Mouse (Mus musculus): ENCODE measurements at regions not wholly inside any gene's neighbourhood (a gene's known extent, or its start where the extent isn't known, plus 50 kb on each side); places are given as distances from the start of the nearest gene placed in this dataset.
A peak's percentile ranks its signal among the peaks of the same experiment; 100 is the strongest.

DNA sequence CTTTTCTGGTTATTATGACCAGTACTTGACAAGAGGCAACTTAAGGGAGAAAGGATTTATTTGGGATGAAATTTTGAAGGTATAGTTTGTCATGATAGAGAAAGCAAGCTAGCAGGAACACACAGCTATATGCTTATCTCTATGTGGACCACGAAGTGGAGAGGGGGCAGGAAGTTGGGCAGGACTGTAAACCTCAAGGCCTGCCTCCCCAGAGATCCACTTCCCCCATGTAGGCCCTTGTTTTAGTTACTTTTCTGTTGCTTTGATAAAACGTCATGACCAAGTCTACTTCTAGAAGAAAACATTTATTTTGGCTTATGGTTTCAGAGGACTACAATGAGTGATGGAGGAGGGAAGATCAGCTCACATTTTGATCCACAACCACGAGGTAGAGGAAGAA, 90.3 kb upstream of the Id2 start:
- no peak overlapping the region for H3K9ac ChIP-seq (ENCODE audit: insufficient read depth, low read depth, low read length, poor library complexity, severe bottlenecking)
- H3K36me3 ChIP-seq (ENCODE audit: control insufficient read depth, insufficient read depth, low read length, poor library complexity, severe bottlenecking) = no peaks in the 10 kb centered on the region
- H3K4me1 ChIP-seq (ENCODE audit: control insufficient read depth in 2 of 2, insufficient read depth in 2 of 2, low read length in 2 of 2, poor library complexity in 1 of 2) = peaks cover 0 to 3% of the 10 kb centered on the region in 2 experiments; a peak in 1 of 4 replicates
- no peak for TF ChIP-seq MAFK (IDR thresholded peaks at IDR 0.05; ENCODE audit: insufficient read depth, low read depth, low read length)
- no peak for TF ChIP-seq ZC3H11A (IDR thresholded peaks at IDR 0.05; ENCODE audit: borderline replicate concordance, low read depth, low read length)
- no peak for TF ChIP-seq CHD2 (IDR thresholded peaks at IDR 0.05; ENCODE audit: low read depth, low read length)
- no peak for TF ChIP-seq ZNF384 (IDR thresholded peaks at IDR 0.05; ENCODE audit: low read depth, low read length)
- TF ChIP-seq HCFC1 (IDR thresholded peaks at IDR 0.05; ENCODE audit: borderline replicate concordance, insufficient read depth, low read length) = no peak
- in situ Hi-C loops (cut with MboI; ENCODE audit: low sequenced_read_pairs in 2 of 2, unreplicated experiment in 2 of 2) = loop anchor here in 1 of 2 experiments (10.0 kb wide), 1 partner anchor 62 kb away; no protein-coding TSS in a partner anchor
- DNase-seq (ENCODE audit: low read depth, low spot score) = no peak
- no peaks in the 10 kb centered on the region for H3K9me3 ChIP-seq (ENCODE audit: control insufficient read depth, insufficient read depth, low read depth, low read length)
- H3K4me3 ChIP-seq (ENCODE audit: insufficient read depth in 1 of 2, low read depth in 1 of 2, low read length in 2 of 2, poor library complexity in 1 of 2, severe bottlenecking in 1 of 2) = no peak overlapping the region
- no peak overlapping the region for H3K27ac ChIP-seq (ENCODE audit: insufficient read depth, low read depth, low read length, poor library complexity, severe bottlenecking)

GRCm38 (mm10) chr12:25182680-25183079, 85.7 kb upstream of the Id2 start:
- no peak for DNase-seq (ENCODE audit: low read depth, low spot score)
- H3K36me3 ChIP-seq (ENCODE audit: control insufficient read depth, insufficient read depth, low read length, poor library complexity, severe bottlenecking) = no peaks in the 10 kb centered on the region
- H3K9me3 ChIP-seq (ENCODE audit: control insufficient read depth, insufficient read depth, low read depth, low read length) = no peaks in the 10 kb centered on the region
- in situ Hi-C loops (cut with MboI; ENCODE audit: low sequenced_read_pairs in 2 of 2, unreplicated experiment in 2 of 2) = loop anchor here in 1 of 2 experiments (10.0 kb wide), 1 partner anchor 58 kb away; no protein-coding TSS in a partner anchor
- no peak overlapping the region for H3K27ac ChIP-seq (ENCODE audit: insufficient read depth, low read depth, low read length, poor library complexity, severe bottlenecking)
- peaks cover 0 to 3% of the 10 kb centered on the region in 2 experiments; a peak in 1 of 4 replicates for H3K4me1 ChIP-seq (ENCODE audit: control insufficient read depth in 2 of 2, insufficient read depth in 2 of 2, low read length in 2 of 2, poor library complexity in 1 of 2)
- no peak overlapping the region for H3K9ac ChIP-seq (ENCODE audit: insufficient read depth, low read depth, low read length, poor library complexity, severe bottlenecking)
- TF ChIP-seq CHD2 (IDR thresholded peaks at IDR 0.05; ENCODE audit: low read depth, low read length) (no peak), ZC3H11A (IDR thresholded peaks at IDR 0.05; ENCODE audit: borderline replicate concordance, low read depth, low read length) (no peak), MAFK (IDR thresholded peaks at IDR 0.05; ENCODE audit: insufficient read depth, low read depth, low read length) (no peak), ZNF384 (IDR thresholded peaks at IDR 0.05; ENCODE audit: low read depth, low read length) (no peak)
- no peak overlapping the region for H3K4me3 ChIP-seq (ENCODE audit: insufficient read depth in 1 of 2, low read depth in 1 of 2, low read length in 2 of 2, poor library complexity in 1 of 2, severe bottlenecking in 1 of 2)

GRCm38 (mm10) chr12:25181317-25181716, 84.4 kb upstream of the Id2 start:
- in situ Hi-C loops (cut with MboI; ENCODE audit: low sequenced_read_pairs in 2 of 2, unreplicated experiment in 2 of 2) = loop anchor here in 1 of 2 experiments (10.0 kb wide), 1 partner anchor 57 kb away; no protein-coding TSS in a partner anchor
- Histone ChIP-seq H3K9me3 (ENCODE audit: control insufficient read depth, insufficient read depth, low read depth, low read length) (no peaks in the 10 kb centered on the region), H3K9ac (ENCODE audit: insufficient read depth, low read depth, low read length, poor library complexity, severe bottlenecking) (no peak overlapping the region), H3K36me3 (ENCODE audit: control insufficient read depth, insufficient read depth, low read length, poor library complexity, severe bottlenecking) (no peaks in the 10 kb centered on the region), H3K27ac (ENCODE audit: insufficient read depth, low read depth, low read length, poor library complexity, severe bottlenecking) (no peak overlapping the region), H3K4me1 (ENCODE audit: control insufficient read depth in 2 of 2, insufficient read depth in 2 of 2, low read length in 2 of 2, poor library complexity in 1 of 2) (peaks cover 0 to 3% of the 10 kb centered on the region in 2 experiments; a peak in 1 of 4 replicates), H3K4me3 (ENCODE audit: insufficient read depth in 1 of 2, low read depth in 1 of 2, low read length in 2 of 2, poor library complexity in 1 of 2, severe bottlenecking in 1 of 2) (no peak overlapping the region)
- DNase-seq (ENCODE audit: low read depth, low spot score) = no peak
- TF ChIP-seq MAFK (IDR thresholded peaks at IDR 0.05; ENCODE audit: insufficient read depth, low read depth, low read length) (no peak), ZC3H11A (IDR thresholded peaks at IDR 0.05; ENCODE audit: borderline replicate concordance, low read depth, low read length) (no peak), CHD2 (IDR thresholded peaks at IDR 0.05; ENCODE audit: low read depth, low read length) (no peak), HCFC1 (IDR thresholded peaks at IDR 0.05; ENCODE audit: borderline replicate concordance, insufficient read depth, low read length) (no peak), ZNF384 (IDR thresholded peaks at IDR 0.05; ENCODE audit: low read depth, low read length) (no peak)

DNA sequence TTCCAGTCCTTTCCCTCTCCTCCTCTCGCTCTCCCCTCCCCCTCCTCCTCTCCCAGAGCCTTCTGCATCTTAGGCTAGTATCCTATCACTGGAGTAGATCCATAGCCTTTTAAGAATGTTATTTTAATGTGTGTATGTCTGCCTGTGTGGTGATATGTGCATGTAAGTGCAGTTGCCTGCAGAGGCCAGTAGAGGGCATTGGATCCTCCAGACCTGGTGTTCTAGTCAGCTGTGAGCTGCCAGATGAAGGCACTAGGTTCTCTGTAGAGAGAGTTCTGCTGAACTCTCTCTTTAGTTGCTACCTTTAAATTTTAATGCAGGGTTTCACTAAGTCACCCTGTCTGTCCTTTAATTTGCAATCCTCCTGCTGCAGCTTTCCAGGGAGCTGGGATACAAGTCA, 83.9 kb upstream of the Id2 start:
- in situ Hi-C loops (cut with MboI; ENCODE audit: low sequenced_read_pairs in 2 of 2, unreplicated experiment in 2 of 2) = loop anchor here in 1 of 2 experiments (10.0 kb wide), 1 partner anchor 56 kb away; no protein-coding TSS in a partner anchor
- Histone ChIP-seq H3K36me3 (ENCODE audit: control insufficient read depth, insufficient read depth, low read length, poor library complexity, severe bottlenecking) (no peaks in the 10 kb centered on the region), H3K9ac (ENCODE audit: insufficient read depth, low read depth, low read length, poor library complexity, severe bottlenecking) (no peak overlapping the region), H3K27ac (ENCODE audit: insufficient read depth, low read depth, low read length, poor library complexity, severe bottlenecking) (no peak overlapping the region), H3K4me1 (ENCODE audit: control insufficient read depth in 2 of 2, insufficient read depth in 2 of 2, low read length in 2 of 2, poor library complexity in 1 of 2) (peaks cover 0 to 3% of the 10 kb centered on the region in 2 experiments; a peak in 1 of 4 replicates), H3K9me3 (ENCODE audit: control insufficient read depth, insufficient read depth, low read depth, low read length) (no peaks in the 10 kb centered on the region), H3K4me3 (ENCODE audit: insufficient read depth in 1 of 2, low read depth in 1 of 2, low read length in 2 of 2, poor library complexity in 1 of 2, severe bottlenecking in 1 of 2) (no peak overlapping the region)
- peak; percentile 33 for DNase-seq (ENCODE audit: low read depth, low spot score)
- TF ChIP-seq CHD2 (IDR thresholded peaks at IDR 0.05; ENCODE audit: low read depth, low read length) (no peak), ZC3H11A (IDR thresholded peaks at IDR 0.05; ENCODE audit: borderline replicate concordance, low read depth, low read length) (peak; percentile 59; the same call in 1 of the 2 replicates)

DNA sequence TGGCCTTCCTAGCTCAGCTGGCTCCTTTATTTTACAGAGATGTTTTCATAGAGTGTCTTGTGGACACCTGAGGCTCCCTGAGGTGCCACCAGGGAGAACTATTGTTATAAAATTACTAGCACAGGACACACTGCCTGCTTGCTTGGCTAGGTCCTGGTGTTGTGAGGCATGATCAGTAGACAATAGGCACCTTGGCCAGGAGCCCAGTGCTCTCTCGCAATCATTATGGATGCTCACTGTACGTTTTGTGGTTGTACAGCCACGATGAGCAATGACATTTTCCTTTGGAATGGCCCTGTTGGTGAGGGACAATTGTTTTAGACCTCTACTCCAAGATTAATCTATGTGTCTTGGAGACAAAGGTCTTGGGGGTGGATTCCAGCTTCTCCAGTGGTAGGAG, 83.3 kb upstream of the Id2 start:
- TF ChIP-seq CHD2 (IDR thresholded peaks at IDR 0.05; ENCODE audit: low read depth, low read length) = no peak
- no peak for TF ChIP-seq ZNF384 (IDR thresholded peaks at IDR 0.05; ENCODE audit: low read depth, low read length)
- TF ChIP-seq HCFC1 (IDR thresholded peaks at IDR 0.05; ENCODE audit: borderline replicate concordance, insufficient read depth, low read length) = no peak
- no peak for TF ChIP-seq MAFK (IDR thresholded peaks at IDR 0.05; ENCODE audit: insufficient read depth, low read depth, low read length)
- no peak for TF ChIP-seq ZC3H11A (IDR thresholded peaks at IDR 0.05; ENCODE audit: borderline replicate concordance, low read depth, low read length)
- Histone ChIP-seq H3K9ac (ENCODE audit: insufficient read depth, low read depth, low read length, poor library complexity, severe bottlenecking) (no peak overlapping the region), H3K4me3 (ENCODE audit: insufficient read depth in 1 of 2, low read depth in 1 of 2, low read length in 2 of 2, poor library complexity in 1 of 2, severe bottlenecking in 1 of 2) (no peak overlapping the region), H3K27ac (ENCODE audit: insufficient read depth, low read depth, low read length, poor library complexity, severe bottlenecking) (no peak overlapping the region), H3K36me3 (ENCODE audit: control insufficient read depth, insufficient read depth, low read length, poor library complexity, severe bottlenecking) (no peaks in the 10 kb centered on the region), H3K4me1 (ENCODE audit: control insufficient read depth in 2 of 2, insufficient read depth in 2 of 2, low read length in 2 of 2, poor library complexity in 1 of 2) (peaks cover 0 to 3% of the 10 kb centered on the region in 2 experiments; a peak in 1 of 4 replicates), H3K9me3 (ENCODE audit: control insufficient read depth, insufficient read depth, low read depth, low read length) (no peaks in the 10 kb centered on the region)
- in situ Hi-C loops (cut with MboI; ENCODE audit: low sequenced_read_pairs in 2 of 2, unreplicated experiment in 2 of 2) = loop anchor here in 1 of 2 experiments (10.0 kb wide), 1 partner anchor 55 kb away; no protein-coding TSS in a partner anchor
- DNase-seq (ENCODE audit: low read depth, low spot score) = no peak
